Mouse (Mus musculus): ENCODE data around the gene Phf6.

- TF ChIP-seq CTCF (IDR thresholded peaks at IDR 0.05; ENCODE audit: low read depth) = no peak
- TF ChIP-seq EP300 (optimal IDR thresholded peaks at IDR 0.05) = no peak
Observed at GRCm38 (mm10) chrX:52912372-52912728, 284 bp downstream of the Phf6 start.

Data from stomach, postnatal 0 days (tissue).